Mouse (Mus musculus): ENCODE results near the gene Rpl36al. TPM values are rescaled to one million over a fixed set of nuclear protein-coding genes. Genes with fewer than 3 reads are reported as not detected.

Rpl36al gene
- polyA plus RNA-seq, 1 experiment from 2014 or later: 448 TPM

- no peak overlapping the region for H3K4me2 ChIP-seq (replicated peaks)
- no peak overlapping the region for H3K4me3 ChIP-seq
- H3K9me3 ChIP-seq (replicated peaks): no peaks in the 10 kb centered on the region
- 92% methylated on average over 2 of the region's 2 CpGs for WGBS
- no peak overlapping the region for H3K27ac ChIP-seq
- ATAC-seq (ENCODE audit: low FRiP score): no peak
- H3K9ac ChIP-seq: no peak overlapping the region
- H3K36me3 ChIP-seq: peaks cover 17% of the 10 kb centered on the region; the same call in 1 of the 2 replicates
- no peaks in the 10 kb centered on the region for H3K4me1 ChIP-seq
- H3K27me3 ChIP-seq: no peaks in the 10 kb centered on the region
These were observed 24.6 kb upstream of the Rpl36al start for GRCm38 (mm10) chr12:69208520-69208919.

DNA sequence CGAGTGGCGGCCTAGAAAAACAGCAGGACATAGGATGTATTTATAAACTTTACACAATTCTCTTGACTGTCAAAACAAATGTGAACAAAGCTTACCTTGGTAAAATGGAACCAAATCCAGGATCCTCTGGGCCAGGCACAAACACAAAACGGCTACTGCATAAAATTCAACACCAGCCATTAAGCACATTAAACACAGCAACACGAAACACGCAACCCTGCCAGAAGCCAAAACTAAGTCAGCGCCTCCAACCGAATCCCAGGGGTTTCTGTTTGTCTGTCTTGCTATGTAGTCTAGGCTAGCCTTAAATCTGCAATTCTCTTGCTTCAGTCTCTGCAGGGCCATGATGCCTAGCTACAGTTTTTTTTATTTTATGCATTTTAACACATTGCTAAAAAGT lies 24.0 kb upstream of the Rpl36al start:
- Histone ChIP-seq H3K36me3 (peaks cover 17% of the 10 kb centered on the region; the same call in 1 of the 2 replicates), H3K27ac (no peak overlapping the region), H3K27me3 (no peaks in the 10 kb centered on the region), H3K4me2 (replicated peaks) (no peak overlapping the region), H3K4me3 (no peak overlapping the region), H3K9ac (no peak overlapping the region), H3K4me1 (no peaks in the 10 kb centered on the region), H3K9me3 (replicated peaks) (no peaks in the 10 kb centered on the region)
- 95% methylated on average over 7 of the region's 7 CpGs for WGBS
- ATAC-seq (ENCODE audit: low FRiP score): no peak

GRCm38 (mm10) chr12:69207396-69207795 lies 23.5 kb upstream of the Rpl36al start:
- no peak overlapping the region for H3K9ac ChIP-seq
- no peak overlapping the region for H3K27ac ChIP-seq
- H3K36me3 ChIP-seq: peaks cover 16% of the 10 kb centered on the region; the same call in 1 of the 2 replicates
- H3K4me1 ChIP-seq: no peaks in the 10 kb centered on the region
- no peak overlapping the region for H3K4me2 ChIP-seq (replicated peaks)
- no peaks in the 10 kb centered on the region for H3K27me3 ChIP-seq
- no peaks in the 10 kb centered on the region for H3K9me3 ChIP-seq (replicated peaks)
- WGBS: 94% methylated on average over 8 of the region's 8 CpGs
- ATAC-seq (ENCODE audit: low FRiP score): no peak
- H3K4me3 ChIP-seq: no peak overlapping the region

DNA sequence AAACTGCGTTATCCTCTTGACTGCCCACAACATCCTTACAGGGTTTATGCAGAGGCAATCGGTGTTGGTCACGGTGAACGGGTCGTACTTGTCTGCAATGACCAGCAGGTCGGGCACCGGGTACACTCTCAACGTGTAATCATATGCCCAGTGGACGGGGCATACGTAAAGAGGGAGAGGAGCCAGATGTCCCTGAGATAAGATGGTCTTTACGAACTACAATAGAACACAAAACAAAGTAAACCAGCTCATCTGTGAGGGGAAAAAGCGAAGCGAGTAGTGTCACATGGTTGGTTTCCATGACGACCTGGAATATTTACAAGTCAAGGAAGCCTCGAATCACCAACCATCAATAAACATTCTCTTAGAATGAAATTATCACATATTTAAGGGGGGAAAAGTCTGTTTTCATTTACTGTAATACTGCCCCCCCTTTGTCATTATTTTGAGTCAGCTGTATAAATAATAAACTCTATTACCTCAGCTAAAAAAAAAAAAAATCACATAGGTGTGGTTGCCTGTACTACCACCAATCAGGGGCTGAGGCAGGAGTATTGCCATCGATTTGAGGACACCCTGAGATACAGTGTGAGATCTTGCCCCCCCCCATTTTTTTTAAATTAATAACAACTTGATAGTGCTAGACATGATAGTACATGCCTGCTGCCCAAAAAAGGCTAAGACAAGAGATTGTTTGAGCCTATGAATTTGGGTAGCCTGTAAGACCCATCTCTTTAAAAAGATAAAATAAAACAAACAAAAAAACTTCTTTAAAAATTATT lies 20.4 kb upstream of the Rpl36al start, which contains the start of gene Gm49384:
Gm49384 (minus strand) TSS at position 216 of the 782 bp plus-strand sequence.
- H3K36me3 ChIP-seq: peaks cover 26% of the 10 kb centered on the region
- no peaks in the 10 kb centered on the region for H3K4me1 ChIP-seq
- H3K27ac ChIP-seq: no peak within 1 kb of the TSS
- no peak within 1 kb of the TSS for H3K9ac ChIP-seq
- H3K27me3 ChIP-seq: no peaks in the 10 kb centered on the region
- H3K9me3 ChIP-seq (replicated peaks): no peaks in the 10 kb centered on the region
- no peak for ATAC-seq (ENCODE audit: low FRiP score)
- no peak within 1 kb of the TSS for H3K4me3 ChIP-seq
- no peak within 1 kb of the TSS for H3K4me2 ChIP-seq (replicated peaks)
- 67% methylated on average over 16 of the region's 16 CpGs for WGBS

DNA sequence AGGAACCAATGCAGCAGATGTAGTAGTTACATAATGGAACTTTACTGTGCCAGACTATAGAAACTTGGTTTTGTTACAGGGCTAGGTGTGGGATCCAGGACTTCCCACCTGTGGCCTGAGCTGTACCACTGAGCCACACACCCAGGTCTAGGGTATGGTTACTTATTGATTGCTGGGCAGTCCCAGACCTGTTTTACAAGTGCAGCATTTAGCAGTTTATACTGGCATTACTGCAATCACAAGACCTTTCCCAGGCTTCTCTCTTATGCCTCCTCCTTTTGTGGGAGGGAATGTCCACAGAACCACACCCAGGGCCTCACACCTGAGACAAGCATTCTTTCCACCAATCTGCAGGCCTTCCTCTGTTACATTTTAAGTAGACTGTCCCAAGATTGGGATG lies 15.1 kb upstream of the Rpl36al start:
- Histone ChIP-seq H3K36me3 (peaks cover 20% of the 10 kb centered on the region), H3K27me3 (no peaks in the 10 kb centered on the region), H3K4me3 (no peak overlapping the region), H3K27ac (no peak overlapping the region), H3K4me1 (peaks cover 23% of the 10 kb centered on the region), H3K9me3 (replicated peaks) (no peaks in the 10 kb centered on the region), H3K9ac (no peak overlapping the region), H3K4me2 (replicated peaks) (peak overlapping the region; percentile 95; the same call in 1 of the 2 replicates)
- ATAC-seq (ENCODE audit: low FRiP score): no peak

DNA sequence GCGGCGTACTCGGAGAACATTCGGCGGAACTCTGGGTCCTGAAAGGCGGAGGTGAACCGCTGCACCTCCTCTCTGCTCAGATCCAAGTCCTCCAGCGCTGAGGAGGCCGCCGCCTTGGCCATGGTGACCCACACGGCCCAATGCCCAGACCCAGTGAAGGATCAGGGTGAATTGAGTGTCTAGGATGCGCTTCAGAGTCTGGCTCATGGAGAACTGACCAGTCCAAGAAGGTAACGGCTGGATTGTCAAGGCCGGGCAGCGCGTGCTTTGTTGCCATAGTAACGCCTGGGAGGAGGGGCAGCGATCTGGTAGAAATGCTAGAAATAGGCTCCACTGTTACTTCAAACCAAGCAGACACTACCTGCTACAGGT lies 14.3 kb upstream of the Rpl36al start, which contains the start of gene Dnaaf2:
Dnaaf2 (minus strand) TSS at position 266 of the 372 bp plus-strand sequence.
- peak; percentile 65 for ATAC-seq (ENCODE audit: low FRiP score)
- under 1% methylated on average over 18 of the region's 18 CpGs for WGBS
- peak within 1 kb of the TSS; percentile 83 for H3K4me3 ChIP-seq

GRCm38 (mm10) chr12:69197378-69198163 lies 13.7 kb upstream of the Rpl36al start:
- Histone ChIP-seq H3K9ac (peak overlapping the region; percentile 87), H3K4me3 (peak overlapping the region; percentile 83), H3K27me3 (no peaks in the 10 kb centered on the region), H3K9me3 (replicated peaks) (no peaks in the 10 kb centered on the region), H3K4me1 (peaks cover 23% of the 10 kb centered on the region), H3K27ac (peak overlapping the region; percentile 93), H3K36me3 (peaks cover 22% of the 10 kb centered on the region), H3K4me2 (replicated peaks) (peak overlapping the region; percentile 95)
- peak; percentile 81 for ATAC-seq (ENCODE audit: low FRiP score)
- WGBS: under 1% methylated on average over 90 of the region's 94 CpGs

More for the DNA sequence above, 14.3 kb upstream of the Rpl36al start, which contains the start of gene Dnaaf2:
- H3K4me2 ChIP-seq (replicated peaks): peak within 1 kb of the TSS; percentile 95
- peak within 1 kb of the TSS; percentile 87 for H3K9ac ChIP-seq
- no peaks in the 10 kb centered on the region for H3K27me3 ChIP-seq
- peaks cover 20% of the 10 kb centered on the region for H3K36me3 ChIP-seq
- peak within 1 kb of the TSS; percentile 93 for H3K27ac ChIP-seq
- H3K4me1 ChIP-seq: peaks cover 23% of the 10 kb centered on the region
- no peaks in the 10 kb centered on the region for H3K9me3 ChIP-seq (replicated peaks)

DNA sequence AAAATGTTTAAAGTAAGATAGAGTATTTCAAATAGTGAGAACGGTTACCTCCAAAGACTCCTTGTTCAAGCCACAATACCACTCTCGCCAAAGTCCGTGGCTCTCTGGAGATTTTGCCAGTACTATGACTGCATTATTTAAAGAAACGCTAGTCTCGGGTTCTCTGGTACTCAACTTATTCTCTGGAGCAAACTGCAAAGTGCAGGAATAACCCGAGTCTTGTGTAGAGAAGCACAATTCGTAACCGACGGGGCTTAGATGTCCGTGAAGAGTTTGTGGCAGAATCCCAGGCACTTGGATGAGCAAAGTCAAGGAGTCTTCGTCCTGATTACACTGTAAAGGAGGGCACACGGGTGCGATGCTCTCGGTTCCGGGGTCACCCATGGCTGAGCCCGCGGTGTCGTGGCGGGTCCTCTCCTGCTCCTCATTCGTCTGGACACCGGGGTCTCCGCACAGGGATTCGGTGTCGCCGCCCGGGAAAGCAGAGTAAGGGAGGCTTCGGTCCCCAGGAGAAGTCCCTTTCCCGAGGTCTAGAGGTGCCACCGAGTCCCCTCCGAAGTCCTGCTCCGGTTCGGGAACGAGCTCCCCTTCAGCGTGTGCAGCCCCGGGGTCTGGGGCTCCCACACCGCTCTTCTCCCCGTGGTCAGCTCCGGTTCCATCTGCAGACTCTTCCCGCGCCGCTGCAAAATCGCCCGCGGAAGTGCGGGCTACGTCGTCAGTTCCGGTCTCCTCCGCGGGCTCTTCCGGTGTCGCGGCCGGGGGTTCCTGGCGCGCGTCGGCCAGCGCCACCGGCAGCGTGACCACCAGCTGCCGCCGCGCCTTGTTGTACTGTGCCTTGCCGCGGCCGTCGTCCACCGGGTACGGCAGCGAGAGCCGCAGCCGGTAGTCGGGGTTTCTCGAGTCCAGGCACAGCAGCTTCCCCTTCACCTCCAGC lies 12.8 kb upstream of the Rpl36al start, which contains the start of gene Gm49383:
Gm49383 (minus strand) TSS at position 661 of the 934 bp plus-strand sequence.
- peak within 1 kb of the TSS; percentile 87 for H3K9ac ChIP-seq
- peak within 1 kb of the TSS; percentile 95 for H3K4me2 ChIP-seq (replicated peaks)
- H3K27me3 ChIP-seq: no peaks in the 10 kb centered on the region
- peaks cover 18% of the 10 kb centered on the region for H3K36me3 ChIP-seq
- peaks cover 23% of the 10 kb centered on the region for H3K4me1 ChIP-seq
- peak; percentile 83 for ATAC-seq (ENCODE audit: low FRiP score)
- H3K27ac ChIP-seq: peak within 1 kb of the TSS; percentile 93
- no peaks in the 10 kb centered on the region for H3K9me3 ChIP-seq (replicated peaks)
- under 1% methylated on average over 73 of the region's 75 CpGs for WGBS
- H3K4me3 ChIP-seq: peak within 1 kb of the TSS; percentile 83

DNA sequence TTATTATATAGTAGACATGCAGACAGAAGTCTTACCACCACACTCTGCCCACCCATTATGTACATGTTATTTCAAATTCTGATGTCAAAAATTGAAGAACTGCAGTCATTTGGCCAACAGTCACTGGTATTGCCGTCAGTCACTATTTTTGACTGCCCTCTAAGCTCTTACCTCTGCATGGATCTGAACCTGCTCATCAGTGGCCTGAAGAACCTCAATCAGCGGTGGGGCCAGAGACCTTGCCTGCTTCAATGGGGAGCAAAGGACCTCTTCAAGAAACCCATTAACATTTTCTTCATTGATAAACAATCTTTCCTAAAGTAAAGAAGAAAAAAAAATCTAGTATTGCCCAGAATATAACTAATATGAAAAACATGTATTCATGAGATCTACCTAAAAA lies 8.8 kb upstream of the Rpl36al start:
- H3K9ac ChIP-seq: no peak overlapping the region
- H3K4me1 ChIP-seq: peaks cover 9% of the 10 kb centered on the region
- H3K36me3 ChIP-seq: peaks cover 24% of the 10 kb centered on the region
- H3K4me3 ChIP-seq: no peak overlapping the region
- no peak for ATAC-seq (ENCODE audit: low FRiP score)
- H3K9me3 ChIP-seq (replicated peaks): no peaks in the 10 kb centered on the region
- H3K27ac ChIP-seq: no peak overlapping the region
- WGBS: 92% methylated on average over 2 of the region's 2 CpGs
- no peaks in the 10 kb centered on the region for H3K27me3 ChIP-seq
- no peak overlapping the region for H3K4me2 ChIP-seq (replicated peaks)

DNA sequence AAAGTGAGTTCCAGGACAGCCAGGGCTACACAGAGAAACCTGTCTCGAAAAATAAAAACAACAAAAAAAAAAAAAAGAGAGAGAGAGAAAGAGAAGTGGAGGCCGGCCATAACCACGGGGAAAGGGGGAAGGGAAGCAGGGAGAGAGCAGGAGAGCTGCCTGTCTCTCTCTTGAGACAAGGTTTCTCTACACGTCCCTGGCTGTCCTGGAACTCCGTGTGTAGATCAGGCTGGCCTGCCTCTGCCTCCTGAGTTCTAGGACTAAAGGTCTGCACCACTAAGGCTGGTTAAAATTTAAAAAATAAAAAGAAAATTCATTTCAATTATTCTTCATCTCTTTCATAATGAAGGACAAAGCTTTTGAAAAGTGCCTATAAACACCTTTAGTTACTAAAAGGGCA lies 7.5 kb upstream of the Rpl36al start:
- Histone ChIP-seq H3K27ac (no peak overlapping the region), H3K4me2 (replicated peaks) (no peak overlapping the region), H3K9me3 (replicated peaks) (no peaks in the 10 kb centered on the region), H3K36me3 (peaks cover 24% of the 10 kb centered on the region), H3K9ac (no peak overlapping the region), H3K4me3 (no peak overlapping the region), H3K27me3 (no peaks in the 10 kb centered on the region), H3K4me1 (peaks cover 14% of the 10 kb centered on the region)
- ATAC-seq (ENCODE audit: low FRiP score): no peak
- WGBS: 96% methylated on average over 5 of the region's 5 CpGs

DNA sequence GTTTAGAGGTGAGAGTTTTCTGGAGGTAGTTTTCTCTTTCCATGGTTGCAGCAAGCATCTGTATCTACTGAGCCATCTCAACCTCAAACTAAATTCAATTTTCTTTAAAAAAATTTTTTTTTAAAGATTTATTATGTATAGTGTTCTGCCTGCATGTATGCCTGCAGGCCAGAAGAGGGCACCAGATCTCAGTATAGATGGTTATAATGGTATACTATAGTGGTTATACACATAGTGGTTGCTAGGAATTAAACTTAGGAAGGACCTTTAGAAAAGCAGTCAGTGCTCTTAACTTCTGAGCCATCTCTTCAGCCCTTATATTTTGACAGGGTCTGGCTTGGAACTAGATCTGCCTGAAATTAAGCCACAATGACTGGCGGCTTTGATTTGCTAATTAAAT lies 6.6 kb upstream of the Rpl36al start:
- H3K9ac ChIP-seq: no peak overlapping the region
- ATAC-seq (ENCODE audit: low FRiP score): no peak
- H3K27me3 ChIP-seq: no peaks in the 10 kb centered on the region
- no peak overlapping the region for H3K4me2 ChIP-seq (replicated peaks)
- no peak overlapping the region for H3K27ac ChIP-seq
- WGBS: 96% methylated on average over 1 of the region's 1 CpGs
- H3K9me3 ChIP-seq (replicated peaks): no peaks in the 10 kb centered on the region
- no peak overlapping the region for H3K4me3 ChIP-seq
- peaks cover 24% of the 10 kb centered on the region for H3K36me3 ChIP-seq
- H3K4me1 ChIP-seq: peaks cover 8% of the 10 kb centered on the region
